Mouse (Mus musculus): ENCODE measurements around the gene Faf2.

DNA sequence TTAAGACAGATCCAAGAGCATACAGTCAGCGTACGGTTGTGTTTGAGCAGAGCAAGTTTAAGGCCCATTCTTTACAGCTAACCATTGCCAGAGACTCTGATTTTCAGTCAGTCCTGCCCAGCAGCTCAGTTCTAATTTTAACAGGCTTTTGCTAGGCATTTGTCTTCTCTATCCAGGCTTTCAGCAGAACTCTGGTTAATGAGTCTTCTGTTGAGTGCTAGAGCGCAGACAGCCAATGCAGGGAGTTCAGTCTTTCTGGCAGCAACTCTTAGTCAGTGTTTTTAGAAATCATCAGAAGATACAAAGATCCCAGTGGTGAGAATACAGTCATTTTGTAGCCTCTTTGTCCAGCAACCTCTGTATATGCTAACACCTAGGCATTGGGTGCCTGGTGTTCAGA is 28.9 kb downstream of the Faf2 start:
- TF ChIP-seq CTCF (IDR thresholded peaks at IDR 0.05; ENCODE audit: low read depth) (no peak), EP300 (IDR thresholded peaks at IDR 0.05; ENCODE audit: low read depth) (no peak)

Measured in liver, postnatal 0 days (tissue).